Mouse (Mus musculus) olfactory bulb, adult 2 months (tissue): ENCODE data around the gene Sec61b. TPM values are rescaled to one million over a fixed set of nuclear protein-coding genes. Genes with fewer than 3 reads are reported as not detected.

ENCODE experiments used
- H3K27ac ChIP-seq: fragments of 200-500 bp; 2 replicates; pipeline ENCODE4 v1.5.1; 2012; ENCODE audit warnings: low read depth, low read length; ENCODE audit not compliant: insufficient read depth
- H3K4me1 ChIP-seq: fragments of 200-500 bp; 2 replicates; pipeline ENCODE4 v1.6.1; 2012; ENCODE audit warnings: low read length; ENCODE audit not compliant: control insufficient read depth, insufficient read depth
- H3K4me3 ChIP-seq: fragments of 200-500 bp; 2 replicates; pipeline ENCODE4 v1.5.1; 2012; ENCODE audit warnings: mild to moderate bottlenecking, low read depth, low read length, moderate library complexity; ENCODE audit not compliant: insufficient read depth
- CTCF ChIP-seq: fragments of 200-500 bp; IDR thresholded peaks from 2 replicates; pipeline ENCODE4 v1.5.1; 2012; ENCODE audit warnings: low read depth, mild to moderate bottlenecking, low read length, moderate library complexity; ENCODE audit not compliant: insufficient read depth
- POLR2A ChIP-seq: fragments of 200-500 bp; IDR thresholded peaks from 2 replicates; pipeline ENCODE4 v1.6.1; 2012; ENCODE audit warnings: mild to moderate bottlenecking, low read depth, low read length, moderate library complexity; ENCODE audit not compliant: insufficient read depth
- WGBS: fragments of 180-500 bp; shearing (Covaris S2); methylation state at CpG from one replicate; pipeline ENCODE4 v1.1.7; 2018; 5-methylcytosine and 5-hydroxymethylcytosine counted together
- polyA plus RNA-seq: library from polyadenylated mRNA; stranded (reverse); fragments of >200 nt; gene quantifications from 2 replicates; pipeline ENCODE4 v1.2.4, GENCODE M21; 2012; ENCODE audit warnings: low replicate concordance; ENCODE audit not compliant: missing spikeins, insufficient read depth, insufficient read length

Sec61b gene
- polyA plus RNA-seq, 1 experiment: not detected

DNA sequence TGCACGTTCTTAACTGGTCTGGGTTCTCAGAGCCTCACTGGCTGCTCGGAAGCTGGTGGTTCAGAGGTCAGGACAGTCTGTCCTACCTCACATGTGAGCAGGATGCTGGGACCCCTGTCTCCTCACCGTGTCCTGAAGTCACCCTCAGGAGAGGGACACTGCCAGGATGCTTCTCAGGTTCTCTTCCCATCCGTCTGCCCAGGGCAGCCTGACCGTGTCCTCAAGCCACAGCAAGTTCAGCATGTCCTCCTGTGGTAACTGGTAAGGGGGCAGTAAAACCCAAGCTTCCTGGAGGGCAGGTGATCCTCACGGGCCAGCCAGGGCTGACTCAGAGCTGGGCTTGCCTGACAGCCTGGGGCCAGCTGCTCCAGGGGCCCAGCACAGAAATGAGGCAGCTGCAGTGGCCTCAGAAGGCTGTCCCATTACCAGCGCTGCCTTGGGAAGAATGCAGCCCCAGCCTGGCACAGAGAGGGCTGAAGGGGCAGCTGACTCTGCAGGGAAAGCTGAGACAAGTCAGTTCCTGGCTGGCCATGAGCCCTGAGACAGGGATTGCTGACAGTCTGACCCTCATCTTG, 23.4 kb downstream of the Sec61b start:
- Histone ChIP-seq H3K4me1 (no peaks in the 10 kb centered on the region), H3K4me3 (no peak overlapping the region), H3K27ac (no peak overlapping the region)
- TF ChIP-seq CTCF (no peak), POLR2A (no peak)
- WGBS: 78% methylated on average over 7 of the region's 7 CpGs

DNA sequence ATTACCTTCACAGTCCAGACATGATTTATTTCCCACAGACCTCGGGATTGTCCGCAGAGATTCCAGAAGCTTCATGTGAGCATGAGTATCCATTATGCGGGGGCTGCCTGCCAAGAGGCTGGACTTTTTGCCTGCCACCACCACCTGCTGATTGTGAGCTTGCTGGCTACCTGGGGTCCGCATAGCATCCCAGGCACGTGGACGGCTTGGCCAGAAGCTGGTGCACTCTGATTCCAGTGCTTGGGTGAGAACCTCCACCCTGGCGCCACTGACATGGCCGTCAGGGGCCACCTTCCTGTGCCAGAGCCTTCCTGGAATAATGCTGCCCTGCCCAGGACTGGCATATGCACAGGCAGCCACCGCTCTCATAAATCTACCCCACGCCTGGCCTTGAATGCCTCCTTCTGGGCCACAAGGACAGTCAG, 24.7 kb downstream of the Sec61b start:
- WGBS: 83% methylated on average over 10 of the region's 10 CpGs
- H3K27ac ChIP-seq: no peak overlapping the region
- no peak for TF ChIP-seq POLR2A
- TF ChIP-seq CTCF: no peak

DNA sequence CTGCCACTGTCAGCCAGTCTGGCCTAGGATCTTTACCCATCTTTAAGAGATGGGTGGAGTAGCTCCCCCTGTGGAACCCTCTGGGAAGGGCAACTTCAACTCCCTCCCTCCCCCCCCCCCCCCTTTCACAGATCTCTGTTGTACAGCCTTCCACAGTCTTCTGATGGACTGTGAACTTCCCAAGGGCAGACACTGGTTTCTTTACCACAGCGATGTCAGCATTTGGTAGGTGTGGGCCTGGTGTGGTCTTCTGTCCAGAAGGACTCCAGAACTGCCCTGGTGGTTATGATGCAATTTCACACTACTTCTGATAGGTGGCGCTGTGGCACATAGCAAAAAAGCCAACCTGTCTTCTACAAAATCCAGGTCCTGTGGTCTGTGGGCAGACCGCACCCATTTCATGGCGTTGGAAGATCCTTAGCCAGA, 28.1 kb downstream of the Sec61b start:
- no peak for TF ChIP-seq POLR2A
- no peak for TF ChIP-seq CTCF
- H3K4me1 ChIP-seq: no peaks in the 10 kb centered on the region
- no peak overlapping the region for H3K27ac ChIP-seq
- no peak overlapping the region for H3K4me3 ChIP-seq
- 18% methylated on average over 4 of the region's 4 CpGs for WGBS

More for the DNA sequence above, 24.7 kb downstream of the Sec61b start:
- Histone ChIP-seq H3K4me1 (no peaks in the 10 kb centered on the region), H3K4me3 (no peak overlapping the region)

DNA sequence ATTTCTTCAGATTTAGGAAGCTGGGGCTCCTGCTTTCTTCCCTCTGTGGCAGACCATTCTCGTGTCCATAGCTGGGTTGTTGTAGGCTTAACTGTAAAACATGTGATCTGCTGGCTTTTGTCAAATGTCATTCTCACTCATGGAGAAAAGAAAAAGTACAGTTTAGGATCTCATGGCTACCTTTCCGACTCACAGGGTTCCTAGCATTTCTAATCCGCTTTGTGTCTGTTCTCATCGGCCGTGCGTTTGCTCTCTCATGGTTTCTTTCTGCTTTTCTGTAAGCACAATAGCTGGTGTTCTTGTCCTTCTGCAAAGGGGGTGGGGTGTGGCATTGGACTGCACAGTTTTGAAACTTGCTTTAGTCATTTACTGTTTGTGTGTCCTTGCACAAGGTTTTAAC, 28.6 kb downstream of the Sec61b start:
- no peak overlapping the region for H3K27ac ChIP-seq
- TF ChIP-seq POLR2A (no peak), CTCF (no peak)
- 56% methylated on average over 6 of the region's 6 CpGs for WGBS
- H3K4me1 ChIP-seq: no peaks in the 10 kb centered on the region
- H3K4me3 ChIP-seq: no peak overlapping the region

DNA sequence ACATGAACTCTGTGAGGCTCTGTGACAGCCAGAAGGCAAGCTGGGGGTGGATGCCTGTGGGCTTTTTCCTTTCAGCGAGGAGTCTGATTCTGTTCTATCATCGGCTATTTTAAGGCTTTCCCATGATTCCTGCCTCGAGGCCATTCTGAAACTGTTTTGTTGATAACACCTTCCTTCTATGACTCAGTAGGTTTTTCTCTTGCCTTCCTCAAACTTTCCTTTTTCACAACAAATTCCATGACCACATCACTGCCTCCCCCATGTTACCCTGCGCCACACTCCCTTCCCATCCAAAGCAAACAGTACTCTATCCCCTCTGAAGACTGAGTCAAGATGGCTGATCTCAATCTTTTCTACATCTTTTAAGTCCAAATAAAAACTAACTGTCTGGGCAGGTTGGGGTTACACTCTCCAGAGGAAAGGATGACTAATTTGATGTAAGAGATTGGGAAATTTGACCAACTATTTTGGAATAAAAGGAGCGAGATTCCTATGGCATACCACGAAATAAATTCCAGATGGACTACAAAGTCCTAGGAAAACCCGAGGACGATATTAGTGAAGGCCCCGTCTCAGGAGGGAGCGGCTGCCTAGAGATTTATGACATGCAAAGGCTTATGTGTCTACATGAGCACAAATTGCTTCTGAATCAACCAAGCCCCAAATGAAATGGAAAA, 30.5 kb downstream of the Sec61b start:
- TF ChIP-seq POLR2A: no peak
- no peak for TF ChIP-seq CTCF
- Histone ChIP-seq H3K4me3 (no peak overlapping the region), H3K4me1 (no peaks in the 10 kb centered on the region), H3K27ac (no peak overlapping the region)
- WGBS: 76% methylated on average over 10 of the region's 10 CpGs

DNA sequence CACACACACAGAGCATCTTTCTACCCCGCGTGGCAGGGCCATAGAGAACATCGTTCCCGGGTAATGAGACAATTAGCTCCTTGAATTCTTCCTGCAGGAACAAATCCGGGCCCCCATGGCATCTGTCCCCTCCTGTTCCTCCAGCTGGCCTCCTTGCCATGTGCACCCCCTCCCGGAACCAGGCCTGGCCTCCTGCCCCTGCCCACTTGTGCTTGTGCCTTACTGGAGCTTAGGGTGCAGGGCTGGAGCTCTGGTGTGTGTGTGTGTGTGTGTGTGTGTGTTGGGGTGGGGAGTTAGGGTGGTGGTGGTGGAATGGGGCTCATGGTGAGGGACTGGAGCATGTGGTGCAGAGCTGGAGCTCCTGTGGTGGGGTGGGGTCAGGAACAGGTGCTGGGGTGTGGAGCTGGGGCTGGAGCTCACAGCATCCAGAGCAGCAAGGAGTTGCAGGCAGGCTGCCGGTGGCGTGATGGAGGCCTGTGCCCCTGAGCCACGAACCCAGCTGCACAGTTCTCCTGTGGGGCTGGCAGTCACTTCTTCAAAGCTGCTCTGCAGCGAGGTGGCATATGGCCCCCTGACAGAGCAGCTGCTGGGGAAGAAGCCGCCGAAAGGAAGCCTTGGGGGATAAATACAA, 44.2 kb downstream of the Sec61b start:
- no peak for TF ChIP-seq CTCF
- TF ChIP-seq POLR2A: no peak
- Histone ChIP-seq H3K4me3 (no peak overlapping the region), H3K27ac (no peak overlapping the region), H3K4me1 (peaks cover 6% of the 10 kb centered on the region; the same call in 1 of the 2 replicates)
- WGBS: 42% methylated on average over 12 of the region's 12 CpGs

DNA sequence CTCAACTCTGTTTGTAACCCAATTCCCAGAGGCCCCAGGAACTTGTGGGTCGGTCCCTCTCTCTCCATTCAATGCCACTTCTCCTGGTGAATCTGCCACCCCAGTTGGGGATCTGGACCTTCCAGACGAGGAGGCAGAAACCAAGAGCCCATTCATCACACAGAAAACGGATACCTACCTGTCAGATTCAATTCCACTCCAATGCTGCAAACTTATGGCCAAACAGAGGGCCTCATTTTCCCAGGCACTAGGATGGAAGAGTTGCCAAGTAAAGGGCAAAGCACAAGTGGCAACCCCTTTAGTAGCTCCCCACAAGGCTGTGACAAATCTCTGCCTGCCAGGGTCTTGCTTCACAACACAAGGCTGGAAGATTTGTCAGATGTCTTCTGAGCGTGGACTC, 45.6 kb downstream of the Sec61b start:
- Histone ChIP-seq H3K4me3 (no peak overlapping the region), H3K27ac (no peak overlapping the region), H3K4me1 (peaks cover 6% of the 10 kb centered on the region; the same call in 1 of the 2 replicates)
- 82% methylated on average over 4 of the region's 4 CpGs for WGBS
- TF ChIP-seq POLR2A: no peak
- TF ChIP-seq CTCF: no peak

DNA sequence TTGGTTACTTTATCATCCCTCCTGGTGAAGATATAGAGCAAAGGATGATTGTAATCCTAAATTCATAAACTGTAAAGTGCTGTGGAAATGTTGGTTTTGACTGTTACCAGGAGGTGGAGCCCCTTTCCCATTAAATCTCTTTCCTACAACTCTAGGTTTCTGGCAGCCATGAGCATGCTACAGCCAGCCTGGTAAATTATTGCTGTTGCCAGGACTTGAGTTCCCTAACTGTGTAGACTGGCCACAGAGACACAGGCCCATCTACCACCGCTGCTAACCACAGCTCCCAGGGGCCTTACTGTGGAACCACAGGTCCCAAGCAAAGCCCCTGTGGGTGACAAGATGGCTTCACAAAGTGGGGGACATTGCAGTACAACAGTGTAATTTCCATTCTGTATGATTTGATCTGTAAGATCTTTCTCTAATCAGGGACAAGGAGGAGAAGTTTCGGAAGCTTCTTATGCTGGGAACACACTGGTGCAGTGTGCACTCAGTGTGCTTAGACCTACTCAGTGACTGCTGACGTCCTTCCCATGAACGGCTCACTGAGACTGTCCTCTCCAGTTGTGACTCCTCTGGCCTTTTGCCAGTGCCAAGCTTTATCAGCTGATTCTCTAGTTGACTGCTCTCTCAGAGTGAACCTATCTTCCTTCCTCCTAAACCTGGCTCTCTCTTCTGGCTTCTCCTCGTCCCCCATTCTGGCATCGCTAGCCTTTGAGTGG, 47.6 kb downstream of the Sec61b start:
- TF ChIP-seq CTCF (no peak), POLR2A (no peak)
- no peak overlapping the region for H3K4me3 ChIP-seq
- peaks cover 6% of the 10 kb centered on the region; the same call in 1 of the 2 replicates for H3K4me1 ChIP-seq
- WGBS: 76% methylated on average over 6 of the region's 6 CpGs
- no peak overlapping the region for H3K27ac ChIP-seq
